Mouse (Mus musculus): ENCODE data around the gene Rere.

- TF ChIP-seq POLR2A (IDR thresholded peaks at IDR 0.05; ENCODE audit: control insufficient read depth in 1 of 2, insufficient read depth in 1 of 2, low read depth in 1 of 2, low read length in 2 of 2, poor library complexity in 1 of 2) = 0 out of 4 replicates have a peak, but pooled peaks of 1 of the 2 experiments have one; percentile 19
- no peak for TF ChIP-seq BHLHE40 (IDR thresholded peaks at IDR 0.05; ENCODE audit: borderline replicate concordance, low read depth, low read length)
- no peak for TF ChIP-seq CTCF (IDR thresholded peaks at IDR 0.05 in 2 of 3, conservative IDR thresholded peaks at IDR 0.05 in 1 of 3; ENCODE audit: control insufficient read depth in 1 of 3, insufficient read depth in 1 of 3, low read depth in 2 of 3, low read length in 3 of 3, poor library complexity in 1 of 3, severe bottlenecking in 1 of 3)
- TF ChIP-seq MAZ (IDR thresholded peaks at IDR 0.05; ENCODE audit: low read depth, low read length) = no peak
- peak; percentile 63 for TF ChIP-seq USF1 (IDR thresholded peaks at IDR 0.05; ENCODE audit: low read depth, low read length)
- peak; percentile 36; the same call in 1 of the 2 replicates for TF ChIP-seq GATA1 (IDR thresholded peaks at IDR 0.05; ENCODE audit: low read depth, low read length)
Measured at GRCm38 (mm10) chr4:150272725-150273124, 8.7 kb upstream of the Rere start.

Measured in MEL (cell line).